Comparison of ENCODE assay signal across 11 mouse cellular contexts in the genomic region with DNA sequence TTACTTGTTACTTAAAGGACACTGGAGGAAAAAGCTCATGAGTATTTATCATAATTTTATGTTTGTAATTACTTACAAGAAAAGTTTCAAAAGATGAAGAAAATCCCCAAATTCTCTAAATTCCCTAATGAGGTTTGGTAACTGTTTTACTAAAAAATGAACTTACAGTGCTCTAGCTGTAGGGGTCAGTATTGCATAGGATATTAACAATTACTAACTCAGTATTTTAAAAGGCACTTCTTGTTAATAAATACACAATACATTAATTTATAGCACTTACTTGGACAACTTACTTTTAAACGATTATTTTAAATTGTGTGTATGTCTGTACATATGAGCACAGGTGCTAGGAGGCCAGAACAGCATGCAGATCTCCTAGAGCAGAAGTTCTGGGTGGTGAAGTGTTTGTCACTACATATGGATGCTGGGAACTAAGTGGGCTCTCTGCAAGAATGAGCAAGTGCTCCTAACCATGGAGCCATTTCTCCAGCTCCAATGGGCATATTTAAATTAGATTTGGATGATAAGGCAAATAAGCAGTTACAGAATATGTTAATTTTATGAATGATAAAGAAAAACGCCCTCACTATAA. TPM values are rescaled to one million over a fixed set of nuclear protein-coding genes. Genes with fewer than 3 reads are reported as not detected.
A peak's percentile ranks its signal among the peaks of the same experiment; 100 is the strongest.
DNase-seq lines count a peak whose midpoint lies in the region; ATAC-seq and TF ChIP-seq lines count a peak whose summit lies in the region.
"Had no signal": no experiment of that assay in that cellular context is flagged by ENCODE, and none has a peak within 500 bp of the region (broad histone marks: within the 10 kb centered on the region; RNA-seq: fewer than 3 reads in every experiment).

No protein-coding gene starts in this region.

- no peak for TF ChIP-seq EP300 in liver, embryonic 14.5 days (IDR thresholded peaks at IDR 0.05; ENCODE audit: low read depth)

- H3K27ac ChIP-seq in liver, embryonic 14.5 days = no peak overlapping the region
- no peak overlapping the region for H3K27ac ChIP-seq in liver, embryonic 12.5 days
- no peak overlapping the region for H3K27ac ChIP-seq in midbrain, postnatal 0 days (ENCODE audit: low read depth, low read length)
- H3K27ac ChIP-seq: hindbrain, embryonic 15.5 days; liver, embryonic 15.5 days had no signal

- peak; percentile 36; the same call in 1 of the 2 replicates for TF ChIP-seq CTCF in liver, embryonic 14.5 days (IDR thresholded peaks at IDR 0.05; ENCODE audit: low read depth)
- peak; percentile 80 for TF ChIP-seq CTCF in midbrain, postnatal 0 days (IDR thresholded peaks at IDR 0.05)

- no peaks in the 10 kb centered on the region for H3K9me3 ChIP-seq in liver, embryonic 14.5 days (ENCODE audit: control insufficient read depth, low read length)
- no peaks in the 10 kb centered on the region for H3K9me3 ChIP-seq in liver, embryonic 12.5 days (replicated peaks)
- H3K9me3 ChIP-seq in midbrain, postnatal 0 days (ENCODE audit: low read length) = no peaks in the 10 kb centered on the region
- H3K9me3 ChIP-seq: hindbrain, embryonic 15.5 days; liver, embryonic 15.5 days had no signal

- H3K4me3 ChIP-seq in liver, embryonic 14.5 days (ENCODE audit: insufficient read depth in 1 of 2, low read depth in 2 of 2, low read length in 2 of 2) = no peak overlapping the region
- no peak overlapping the region for H3K4me3 ChIP-seq in liver, embryonic 12.5 days
- H3K4me3 ChIP-seq in midbrain, postnatal 0 days (ENCODE audit: low read depth, low read length) = no peak overlapping the region
- H3K4me3 ChIP-seq: erythroblast, embryonic 14.5 days; hindbrain, embryonic 15.5 days; liver, embryonic 15.5 days had no signal

- no peak for ATAC-seq in liver, embryonic 14.5 days (ENCODE audit: insufficient read depth)
- ATAC-seq in liver, embryonic 12.5 days = no peak
- peak; percentile 54; the same call in 1 of the 2 replicates for ATAC-seq in erythroid progenitor cell, adult 5-6 weeks (replicated peaks; ENCODE audit: low FRiP score, poor library complexity, severe bottlenecking)
- no peak for ATAC-seq in midbrain, postnatal 0 days (ENCODE audit: low FRiP score)

- peaks cover 21% of the 10 kb centered on the region for H3K36me3 ChIP-seq in liver, embryonic 14.5 days (replicated peaks; ENCODE audit: control insufficient read depth, insufficient read depth, low read depth)
- H3K36me3 ChIP-seq in liver, embryonic 12.5 days = peaks cover 75% of the 10 kb centered on the region
- H3K36me3 ChIP-seq in midbrain, postnatal 0 days (ENCODE audit: insufficient read depth, low read length) = peaks cover 21% of the 10 kb centered on the region

- no peaks in the 10 kb centered on the region for H3K27me3 ChIP-seq in liver, embryonic 14.5 days (ENCODE audit: control insufficient read depth, insufficient read depth, low read length)
- no peaks in the 10 kb centered on the region for H3K27me3 ChIP-seq in liver, embryonic 12.5 days (replicated peaks)
- no peaks in the 10 kb centered on the region for H3K27me3 ChIP-seq in midbrain, postnatal 0 days (ENCODE audit: insufficient read depth, low read length)
- H3K27me3 ChIP-seq: hindbrain, embryonic 15.5 days; liver, embryonic 15.5 days had no signal

- WGBS in liver, embryonic 14.5 days (ENCODE audit: insufficient replicate concordance) = 61% methylated on average over 2 of the region's 2 CpGs
- 62% methylated on average over 2 of the region's 2 CpGs for WGBS in liver, embryonic 12.5 days (ENCODE audit: insufficient replicate concordance)
- WGBS in midbrain, postnatal 0 days = 75% methylated on average over 2 of the region's 2 CpGs

- no peaks in the 10 kb centered on the region for H3K4me1 ChIP-seq in liver, embryonic 14.5 days (replicated peaks; ENCODE audit: control insufficient read depth in 2 of 2, insufficient read depth in 2 of 2, low read length in 1 of 2)
- no peaks in the 10 kb centered on the region for H3K4me1 ChIP-seq in liver, embryonic 12.5 days
- no peaks in the 10 kb centered on the region for H3K4me1 ChIP-seq in midbrain, postnatal 0 days (ENCODE audit: insufficient read depth, low read length)
- H3K4me1 ChIP-seq: hindbrain, embryonic 15.5 days; liver, embryonic 15.5 days had no signal

- no peak overlapping the region for H3K9ac ChIP-seq in liver, embryonic 14.5 days (replicated peaks)
- no peak overlapping the region for H3K9ac ChIP-seq in liver, embryonic 12.5 days
- no peak overlapping the region for H3K9ac ChIP-seq in midbrain, postnatal 0 days (replicated peaks; ENCODE audit: low read length, poor library complexity, severe bottlenecking)
- H3K9ac ChIP-seq: hindbrain, embryonic 15.5 days; liver, embryonic 15.5 days had no signal

- no peak overlapping the region for H3K4me2 ChIP-seq in liver, embryonic 14.5 days (ENCODE audit: low read depth)
- H3K4me2 ChIP-seq in liver, embryonic 12.5 days = no peak overlapping the region
- H3K4me2 ChIP-seq in midbrain, postnatal 0 days (ENCODE audit: low read depth, low read length, poor library complexity, severe bottlenecking) = no peak overlapping the region
- H3K4me2 ChIP-seq: hindbrain, embryonic 15.5 days; liver, embryonic 15.5 days had no signal

- DNase-seq in liver, embryonic 14.5 days (ENCODE audit: low read depth in 3 of 3, low spot score in 3 of 3) = no peak
- DNase-seq in NIH3T3 (ENCODE audit: low read depth) = peak; percentile 47
- peak; percentile 54 for DNase-seq in midbrain, postnatal 0 days (ENCODE audit: low spot score)
- DNase-seq in adrenal gland, postnatal 14 days = no peak
- no peak for DNase-seq in urinary bladder, postnatal 14 days (ENCODE audit: low spot score)
- DNase-seq: adrenal gland, postnatal 36 days had no signal

RNA-seq across cellular contexts. Expression of gene Impad1, which starts 21.5 kb away (rescaled TPM):
- polyA plus RNA-seq in liver, embryonic 14.5 days (2012; rRNA removed) = 3.6 and 4.6 TPM in 2 replicates
- polyA plus RNA-seq in liver, embryonic 14.5 days (2014; fragmentation: Nextera tagmentation; extraction: Ambion mirVana) = 7.1 and 7.9 TPM in 2 replicates
- 13.4 and 13.9 TPM in 2 replicates for polyA plus RNA-seq in liver, embryonic 12.5 days (2016; fragmentation: Nextera tagmentation; extraction: Ambion mirVana)
- 16.6 and 21.8 TPM in 2 replicates for total RNA-seq in erythroid progenitor cell, adult 5-6 weeks (2015; ENCODE audit: low replicate concordance)
- 12.3 and 21.6 TPM in 2 replicates for total RNA-seq in erythroid progenitor cell, adult 5-6 weeks (2017; ENCODE audit: low replicate concordance)
- total RNA-seq in midbrain, postnatal 0 days (2014; rRNA removed) = 95.1 and 126 TPM in 2 replicates
- 36.1 and 42.4 TPM in 2 replicates for polyA plus RNA-seq in midbrain, postnatal 0 days (2015; fragmentation: Nextera tagmentation; extraction: Ambion mirVana)
- total RNA-seq in adrenal gland, postnatal 14 days (2021) = 39.9 and 40.1 TPM in 2 replicates

Comparison
In these comparisons a context has a peak if more than half of its experiments do, and no peak if none do; other contexts are left out.
1. DNase-seq: peak in NIH3T3 (single experiment) and midbrain, postnatal 0 days (single experiment); none in liver, embryonic 14.5 days (0 of 3), adrenal gland, postnatal 14 days (single experiment) and urinary bladder, postnatal 14 days (single experiment).